Mouse (Mus musculus) central nervous system, embryonic 14 days (tissue): ENCODE data around the gene Dgkg. TPM values are rescaled to one million over a fixed set of nuclear protein-coding genes. Genes with fewer than 3 reads are reported as not detected.

Source experiments
- polyA plus RNA-seq: library from polyadenylated mRNA; depleted of rRNA; stranded (reverse); fragments of >200 nt; gene quantifications from 2 replicates; pipeline ENCODE4 v1.2.3, GENCODE M21; 2012; rRNA removed

Dgkg gene
- 0.53 and 0.60 TPM in 2 replicates for polyA plus RNA-seq

GRCm38 (mm10) chr16:22656533-22657444 is at the start of gene Dgkg:
Dgkg (minus strand) TSS chr16:22657221.

GRCm38 (mm10) chr16:22439499-22440177 is 217.4 kb downstream of the Dgkg start, which contains the start of gene Etv5:
Etv5 (minus strand) TSS chr16:22439719.

Other genes with a start within 250 kb of the Dgkg start
- 19.6 and 25.2 TPM in 2 replicates for gene Etv5, start 217.5 kb downstream of the Dgkg start, polyA plus RNA-seq
- gene Crygs, start 154.4 kb upstream of the Dgkg start, polyA plus RNA-seq = not detected in 2 replicates
- 19.9 and 21.8 TPM in 2 replicates for gene Tbccd1, start 200.4 kb upstream of the Dgkg start, polyA plus RNA-seq
- 40.6 and 47.6 TPM in 2 replicates for gene Dnajb11, start 200.6 kb upstream of the Dgkg start, polyA plus RNA-seq
- gene Ahsg, start 234.1 kb upstream of the Dgkg start, polyA plus RNA-seq = 0.07 and 0.19 TPM in 2 replicates